Mouse (Mus musculus): Measurements from ENCODE around the gene Hdhd3. TPM values are rescaled to one million over a fixed set of nuclear protein-coding genes. Genes with fewer than 3 reads are reported as not detected.
A peak's percentile ranks its signal among the peaks of the same experiment; 100 is the strongest.
"Not testable (repeated sequence)": the region's sequence is repeated elsewhere in the genome, so short reads cannot be mapped to it uniquely, and the experiment has no call there.

The Hdhd3 gene
- total RNA-seq, 2 experiments from 2014 or later: 8.3 to 10.3 TPM

GRCm38 (mm10) chr4:62486162-62486696 is 17.0 kb downstream of the Hdhd3 start:
- DNase-seq (ENCODE audit: extremely low spot score in 1 of 2, low spot score in 2 of 2): no peak
- Histone ChIP-seq H3K27ac (no peak overlapping the region), H3K4me3 (no peak overlapping the region)
- TF ChIP-seq CTCF (IDR thresholded peaks at IDR 0.05): no peak
- intact Hi-C loops (cut with DNase I): no loop called here

DNA sequence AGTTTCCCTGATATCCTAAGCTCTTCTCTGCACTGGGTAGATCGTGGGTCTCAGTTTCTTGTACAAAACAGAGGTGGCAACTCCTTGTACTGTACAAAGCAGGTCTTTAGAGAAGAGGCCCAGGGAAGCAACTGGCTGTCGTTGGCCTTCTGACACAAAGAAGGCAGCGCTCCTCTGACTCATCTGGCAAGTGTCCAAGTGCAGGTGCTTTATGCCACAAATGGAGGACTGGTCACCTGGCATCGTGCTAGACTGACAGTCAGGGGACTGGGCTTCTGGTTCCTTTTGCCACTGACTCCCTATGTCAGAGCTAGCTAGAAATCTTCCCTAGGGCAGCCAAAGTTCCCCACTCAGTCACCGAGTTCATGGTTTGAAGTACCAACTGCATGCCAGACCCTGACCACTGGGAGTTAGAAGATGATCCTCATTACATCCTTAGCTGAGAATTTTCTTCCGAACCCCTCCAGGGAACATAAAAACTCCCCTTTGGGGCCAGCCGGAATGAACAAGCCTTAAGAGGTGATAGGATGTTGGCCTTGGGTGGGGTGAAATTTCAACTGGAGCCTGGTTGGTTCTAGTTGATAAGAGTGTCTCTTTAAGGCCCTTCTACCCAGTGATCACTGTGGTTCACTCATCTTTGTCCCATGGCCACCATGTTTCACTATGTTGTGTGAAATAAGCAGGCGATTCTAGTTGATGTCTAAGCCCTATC is 17.7 kb downstream of the Hdhd3 start:
- DNase-seq (ENCODE audit: extremely low spot score in 1 of 2, low spot score in 2 of 2): no peak
- Histone ChIP-seq H3K4me3 (no peak overlapping the region), H3K27ac (no peak overlapping the region)
- intact Hi-C loops (cut with DNase I): no loop called here
- TF ChIP-seq CTCF (IDR thresholded peaks at IDR 0.05): no peak

GRCm38 (mm10) chr4:62484928-62485327 is 18.3 kb downstream of the Hdhd3 start:
- Histone ChIP-seq H3K4me3 (no peak overlapping the region), H3K27ac (no peak overlapping the region)
- intact Hi-C loops (cut with DNase I): no loop called here
- no peak for DNase-seq (ENCODE audit: extremely low spot score in 1 of 2, low spot score in 2 of 2)
- TF ChIP-seq CTCF (IDR thresholded peaks at IDR 0.05): no peak

DNA sequence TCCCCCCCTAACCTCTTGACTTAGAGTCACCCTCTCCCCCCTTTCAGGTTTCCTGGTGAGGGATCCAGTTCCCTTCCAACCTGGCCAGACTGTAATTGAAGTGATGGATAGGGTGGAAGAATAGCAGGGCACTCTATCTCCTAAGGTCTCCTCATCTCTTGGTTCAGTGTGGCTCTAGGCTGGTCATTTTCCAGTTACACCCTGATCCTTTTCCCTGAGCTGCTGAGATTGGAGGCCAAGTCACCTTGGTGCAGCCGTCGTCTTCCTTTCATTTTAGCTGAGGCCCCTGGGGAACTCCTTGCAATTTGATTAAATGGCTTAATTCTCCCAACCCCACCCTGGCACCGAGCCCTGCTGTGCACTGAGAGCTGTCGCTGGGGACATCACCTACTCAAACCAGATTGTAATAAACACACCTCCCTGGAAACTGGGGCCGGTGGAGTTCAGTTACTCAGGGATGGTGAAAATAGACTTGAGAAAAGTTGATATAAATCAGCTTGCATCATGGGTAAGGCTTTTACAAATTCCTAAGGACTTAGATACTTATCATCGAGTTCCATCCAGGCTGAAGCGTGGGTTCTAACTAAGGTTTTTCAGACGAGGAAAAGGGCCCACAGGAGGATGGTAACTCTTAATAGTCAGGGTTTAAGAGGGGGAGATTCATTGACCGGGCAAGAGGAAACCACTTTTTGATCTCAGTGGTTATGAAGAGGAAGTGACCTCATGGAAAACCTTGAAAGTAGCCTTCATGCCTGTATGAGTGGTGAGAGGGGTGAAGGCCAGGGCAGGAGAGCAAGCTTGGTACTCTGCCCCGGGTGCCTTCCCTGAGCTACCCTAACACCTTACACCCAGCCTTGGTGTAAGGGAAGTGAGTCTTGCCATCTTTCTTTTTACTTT is 22.3 kb downstream of the Hdhd3 start:
- DNase-seq (ENCODE audit: extremely low spot score in 1 of 2, low spot score in 2 of 2): no peak
- Histone ChIP-seq H3K27ac (no peak overlapping the region), H3K4me3 (no peak overlapping the region)
- intact Hi-C loops (cut with DNase I): no loop called here
- no peak for TF ChIP-seq CTCF (IDR thresholded peaks at IDR 0.05)

DNA sequence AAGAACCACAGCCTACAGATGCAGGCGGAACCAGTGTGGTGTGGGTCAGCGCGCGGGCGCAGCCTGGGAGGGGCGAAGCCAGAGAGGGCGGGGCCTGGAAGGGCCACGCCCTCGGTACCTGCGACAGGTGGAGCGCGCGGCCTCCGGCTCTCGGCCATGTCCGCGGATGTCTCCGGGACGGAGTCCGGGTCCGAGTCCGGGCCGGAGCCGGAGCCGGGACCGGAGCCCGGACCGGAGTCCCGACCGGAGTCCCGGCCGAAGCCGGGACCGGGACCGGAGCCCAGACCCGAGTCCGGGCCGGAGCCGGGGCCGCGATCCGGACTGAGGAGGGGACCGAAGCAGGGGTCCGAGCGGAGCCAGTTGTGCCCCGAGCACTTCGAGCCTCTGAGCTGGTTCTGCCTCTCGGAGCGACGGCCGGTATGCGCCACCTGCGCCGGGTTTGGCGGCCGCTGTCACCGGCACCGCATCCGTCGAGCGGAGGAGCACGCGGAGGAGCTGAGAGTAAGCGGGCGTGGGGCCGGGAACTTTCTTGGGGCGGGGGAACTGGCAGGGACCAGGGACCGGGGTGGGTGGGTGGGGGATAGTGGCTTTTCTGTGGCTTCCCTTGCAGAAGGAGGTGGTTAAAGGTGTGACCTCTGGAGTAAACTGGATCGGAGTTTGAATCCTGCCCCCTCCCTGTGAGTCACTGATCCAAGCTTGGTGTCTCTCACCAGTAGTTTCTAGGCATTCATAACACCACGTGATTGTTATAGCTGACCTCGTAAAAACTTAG is 23.1 kb downstream of the Hdhd3 start, which contains the start of gene Bspry:
Bspry (plus strand) TSS at position 117 of the 772 bp plus-strand sequence.
- Histone ChIP-seq H3K4me3 (peak within 1 kb of the TSS; percentile 40), H3K27ac (no peak within 1 kb of the TSS)
- intact Hi-C loops (cut with DNase I): no loop called here
- no peak for TF ChIP-seq CTCF (IDR thresholded peaks at IDR 0.05)
- no peak for DNase-seq (ENCODE audit: extremely low spot score in 1 of 2, low spot score in 2 of 2)

DNA sequence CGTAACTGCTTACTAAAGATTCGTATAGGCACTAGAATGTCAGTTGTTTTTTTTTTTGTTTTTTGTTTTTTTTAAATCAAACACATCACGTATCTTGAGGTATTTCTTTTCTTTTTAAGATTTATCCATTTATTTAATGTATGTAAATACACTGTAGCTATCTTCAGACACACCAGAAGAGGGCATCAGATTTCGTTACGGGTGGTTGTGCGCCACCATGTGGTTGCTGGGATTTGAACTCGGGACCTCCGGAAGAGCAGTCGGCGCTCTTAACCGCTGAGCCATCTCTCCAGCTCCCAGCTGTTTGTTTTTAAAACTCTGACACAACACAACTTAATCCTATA is 23.7 kb downstream of the Hdhd3 start:
- peak overlapping the region; percentile 40 for H3K4me3 ChIP-seq
- H3K27ac ChIP-seq; DNase-seq (ENCODE audit: extremely low spot score in 1 of 2, low spot score in 2 of 2); intact Hi-C loops (cut with DNase I): not testable (repeated sequence)
- TF ChIP-seq CTCF (IDR thresholded peaks at IDR 0.05): peak; percentile 47

DNA sequence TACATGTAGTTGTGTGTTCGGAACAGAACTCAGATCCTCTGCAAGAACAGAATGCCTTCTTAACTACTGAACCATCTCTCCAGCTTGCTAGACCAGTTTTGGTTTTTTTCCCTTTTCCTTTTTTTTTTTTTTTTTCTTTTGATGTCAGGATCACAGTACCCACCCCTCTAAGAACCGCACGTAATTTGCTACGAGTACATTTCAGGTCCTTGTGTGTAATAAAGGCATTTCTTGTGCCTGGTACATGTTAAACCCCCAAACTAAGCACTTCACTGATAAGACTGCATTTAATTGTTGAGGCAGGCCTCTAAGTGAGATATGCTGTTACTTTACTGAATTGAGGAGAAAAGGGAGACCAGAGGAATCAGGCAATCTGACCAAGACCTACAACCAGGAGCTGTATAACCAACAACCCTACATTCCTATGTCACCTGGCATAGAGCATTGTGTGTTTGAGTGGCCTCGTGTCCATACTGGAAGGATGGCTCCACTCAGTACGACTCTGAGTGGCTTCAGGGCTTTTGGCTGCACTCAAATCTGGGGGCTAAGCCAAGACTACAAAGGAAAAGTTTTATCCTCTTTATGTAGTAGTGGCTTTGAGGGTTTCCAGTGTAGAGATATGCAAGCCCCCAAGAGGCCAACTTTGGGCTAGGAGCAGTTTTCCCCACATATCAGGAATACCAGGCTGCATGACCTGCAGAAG is 25.6 kb downstream of the Hdhd3 start:
- TF ChIP-seq CTCF (IDR thresholded peaks at IDR 0.05): no peak
- Histone ChIP-seq H3K27ac (no peak overlapping the region), H3K4me3 (no peak overlapping the region)
- no peak for DNase-seq (ENCODE audit: extremely low spot score in 1 of 2, low spot score in 2 of 2)
- intact Hi-C loops (cut with DNase I): no loop called here

DNA sequence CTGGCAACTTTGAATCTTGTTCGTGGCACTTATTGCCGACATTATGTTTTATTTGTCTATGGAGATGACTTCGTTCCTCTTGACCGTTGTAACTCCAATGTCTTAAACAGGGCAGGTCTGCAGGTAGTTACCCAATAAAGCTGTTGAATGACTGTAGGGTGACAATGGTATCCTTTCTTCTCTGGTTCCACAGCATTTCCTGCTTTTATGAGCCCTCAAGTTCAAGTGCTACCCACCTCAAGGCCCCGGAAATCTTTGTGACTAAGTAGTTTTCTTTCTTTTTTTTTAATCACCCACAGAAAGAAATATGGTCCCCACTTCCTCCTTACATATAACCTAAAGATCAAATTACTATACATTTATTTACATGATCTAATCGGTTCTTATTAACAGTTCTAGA is 27.5 kb downstream of the Hdhd3 start:
- intact Hi-C loops (cut with DNase I): no loop called here
- no peak overlapping the region for H3K4me3 ChIP-seq

GRCm38 (mm10) chr4:62475131-62475530 is 28.1 kb downstream of the Hdhd3 start:
- TF ChIP-seq CTCF (IDR thresholded peaks at IDR 0.05): no peak
- Histone ChIP-seq H3K27ac (no peak overlapping the region), H3K4me3 (no peak overlapping the region)
- no peak for DNase-seq (ENCODE audit: extremely low spot score in 1 of 2, low spot score in 2 of 2)
- intact Hi-C loops (cut with DNase I): no loop called here

More for the DNA sequence above, 27.5 kb downstream of the Hdhd3 start:
- TF ChIP-seq CTCF (IDR thresholded peaks at IDR 0.05): no peak
- no peak for DNase-seq (ENCODE audit: extremely low spot score in 1 of 2, low spot score in 2 of 2)
- no peak overlapping the region for H3K27ac ChIP-seq

GRCm38 (mm10) chr4:62472071-62472470 is 31.2 kb downstream of the Hdhd3 start:
- intact Hi-C loops (cut with DNase I): loop anchor here (1.0 kb wide), 1 partner anchor 24 kb away; no protein-coding TSS in a partner anchor
- TF ChIP-seq CTCF (IDR thresholded peaks at IDR 0.05): no peak
- no peak overlapping the region for H3K4me3 ChIP-seq
- peak in 1 of 2 experiments; percentile 25 for DNase-seq (ENCODE audit: extremely low spot score in 1 of 2, low spot score in 2 of 2)
- no peak overlapping the region for H3K27ac ChIP-seq

GRCm38 (mm10) chr4:62470598-62471051 is 32.6 kb downstream of the Hdhd3 start, which contains the start of gene Wdr31:
Gene Wdr31 (minus strand): TSS chr4:62470896.
- DNase-seq (ENCODE audit: extremely low spot score in 1 of 2, low spot score in 2 of 2): peak; percentile 86 to 88
- TF ChIP-seq CTCF (IDR thresholded peaks at IDR 0.05): no peak
- intact Hi-C loops (cut with DNase I): no loop called here
- Histone ChIP-seq H3K27ac (peak within 1 kb of the TSS; percentile 69), H3K4me3 (peak within 1 kb of the TSS; percentile 77)
